Mouse (Mus musculus) liver, embryonic 14.5 days (tissue): ENCODE measurements around the gene Ube2h.

Source experiments
- CTCF ChIP-seq: IDR thresholded peaks from 2 replicates; pipeline ENCODE4 v1.5.1; 2016; ENCODE audit warnings: antibody characterized with exemption, low read depth, control low read depth
- EP300 ChIP-seq: IDR thresholded peaks from 2 replicates; pipeline ENCODE4 v1.6.1; 2016; ENCODE audit warnings: antibody characterized with exemption, low read depth

- TF ChIP-seq EP300 (no peak), CTCF (no peak)
These were observed 125.3 kb downstream of the Ube2h start for GRCm38 (mm10) chr6:30179046-30179445.
